Mouse (Mus musculus): Measurements from ENCODE around the gene Tmprss11e. TPM values are rescaled to one million over a fixed set of nuclear protein-coding genes. Genes with fewer than 3 reads are reported as not detected.

Tmprss11e gene
- polyA plus RNA-seq, 1 experiment: not detected

DNA sequence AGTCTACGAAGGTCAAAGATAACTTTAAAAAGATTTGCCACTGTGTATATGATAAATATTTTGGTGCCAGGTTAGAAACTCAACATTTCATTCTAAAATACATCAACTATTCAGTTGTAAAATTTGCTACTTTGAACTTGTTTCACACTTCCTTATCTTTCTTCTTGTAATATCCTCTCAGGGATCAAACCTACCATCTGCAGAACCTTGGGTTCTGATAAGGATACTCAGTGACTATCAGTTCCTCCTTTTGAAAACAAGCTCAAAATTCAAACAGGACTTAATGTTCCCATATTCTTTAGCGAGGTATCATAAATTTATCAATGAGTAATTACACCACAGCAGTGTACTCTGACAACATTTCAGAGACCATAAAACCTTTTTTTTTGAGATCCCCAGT, 30.6 kb downstream of the Tmprss11e start:
- TF ChIP-seq TCF3 (IDR thresholded peaks at IDR 0.05; ENCODE audit: insufficient read length, low read depth) (no peak), USF1 (IDR thresholded peaks at IDR 0.05; ENCODE audit: low read depth) (no peak), SRF (IDR thresholded peaks at IDR 0.05; ENCODE audit: control insufficient read depth, insufficient read length, low read depth) (no peak), POLR2A (IDR thresholded peaks at IDR 0.05; ENCODE audit: insufficient read length, low read depth) (no peak), MYOD1 (IDR thresholded peaks at IDR 0.05; ENCODE audit: control insufficient read depth in 1 of 3, insufficient read length in 2 of 3, low read depth in 2 of 3) (no peak), MYOG (IDR thresholded peaks at IDR 0.05; ENCODE audit: control insufficient read depth in 1 of 3, insufficient read depth in 1 of 3, insufficient read length in 2 of 3, low read depth in 2 of 3) (no peak), CEBPB (IDR thresholded peaks at IDR 0.05; ENCODE audit: insufficient read depth, poor library complexity, severe bottlenecking) (no peak), E2F4 (IDR thresholded peaks at IDR 0.05; ENCODE audit: insufficient read depth) (no peak), POLR2AphosphoS2 (IDR thresholded peaks at IDR 0.05; ENCODE audit: insufficient read length, low read depth) (no peak), TCF12 (IDR thresholded peaks at IDR 0.05; ENCODE audit: insufficient read depth, poor library complexity, severe bottlenecking) (no peak), REST (IDR thresholded peaks at IDR 0.05; ENCODE audit: insufficient read depth, insufficient read length) (no peak), MAX (IDR thresholded peaks at IDR 0.05; ENCODE audit: low read depth) (no peak)
- H3K79me2 ChIP-seq (ENCODE audit: control insufficient read depth, insufficient read depth): no peaks in the 10 kb centered on the region
- no peaks in the 10 kb centered on the region for H3K36me3 ChIP-seq (ENCODE audit: control insufficient read depth, insufficient read depth)
- H3K4me3 ChIP-seq: no peak overlapping the region
- H3K27me3 ChIP-seq (ENCODE audit: control insufficient read depth, insufficient read depth, insufficient read length): no peaks in the 10 kb centered on the region
- no peak overlapping the region for H3K4me2 ChIP-seq (ENCODE audit: low read depth)
- H3ac ChIP-seq (ENCODE audit: control insufficient read depth, insufficient read length): no peak overlapping the region

DNA sequence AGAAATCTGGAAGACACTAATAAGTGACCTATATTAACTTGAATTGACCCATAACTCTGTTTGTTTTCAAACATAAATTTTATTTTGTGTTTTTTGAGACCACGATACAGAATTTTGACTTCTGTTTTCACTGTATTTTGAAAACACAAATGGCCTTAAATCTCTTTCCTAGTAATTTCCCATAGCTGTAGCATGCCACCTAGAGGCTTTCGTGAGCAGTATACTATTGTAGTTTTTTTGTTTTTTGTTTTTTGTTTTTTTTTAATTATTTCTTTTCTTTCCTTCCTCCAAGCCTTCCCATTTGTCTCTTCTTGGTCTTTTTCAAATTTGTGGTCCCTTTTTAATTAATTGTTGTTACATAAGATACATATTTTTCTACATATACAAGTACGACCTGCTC, 40.7 kb downstream of the Tmprss11e start:
- no peak for TF ChIP-seq E2F4 (IDR thresholded peaks at IDR 0.05; ENCODE audit: insufficient read depth)
- no peak for TF ChIP-seq POLR2A (IDR thresholded peaks at IDR 0.05; ENCODE audit: insufficient read length, low read depth)
- TF ChIP-seq REST (IDR thresholded peaks at IDR 0.05; ENCODE audit: insufficient read depth, insufficient read length): no peak
- no peak for TF ChIP-seq SRF (IDR thresholded peaks at IDR 0.05; ENCODE audit: control insufficient read depth, insufficient read length, low read depth)
- TF ChIP-seq MYOG (IDR thresholded peaks at IDR 0.05; ENCODE audit: control insufficient read depth in 1 of 3, insufficient read depth in 1 of 3, insufficient read length in 2 of 3, low read depth in 2 of 3): no peak
- no peak for TF ChIP-seq POLR2AphosphoS2 (IDR thresholded peaks at IDR 0.05; ENCODE audit: insufficient read length, low read depth)
- TF ChIP-seq MAX (IDR thresholded peaks at IDR 0.05; ENCODE audit: low read depth): no peak
- no peak for TF ChIP-seq MYOD1 (IDR thresholded peaks at IDR 0.05; ENCODE audit: control insufficient read depth in 1 of 3, insufficient read length in 2 of 3, low read depth in 2 of 3)
- no peak for TF ChIP-seq USF1 (IDR thresholded peaks at IDR 0.05; ENCODE audit: low read depth)
- no peak for TF ChIP-seq TCF3 (IDR thresholded peaks at IDR 0.05; ENCODE audit: insufficient read length, low read depth)

GRCm38 (mm10) chr5:86684667-86685066, 60.9 kb downstream of the Tmprss11e start:
- no peak for TF ChIP-seq SRF (IDR thresholded peaks at IDR 0.05; ENCODE audit: control insufficient read depth, insufficient read length, low read depth)
- no peak for TF ChIP-seq USF1 (IDR thresholded peaks at IDR 0.05; ENCODE audit: low read depth)
- no peak for TF ChIP-seq REST (IDR thresholded peaks at IDR 0.05; ENCODE audit: insufficient read depth, insufficient read length)
- no peak for TF ChIP-seq MYOD1 (IDR thresholded peaks at IDR 0.05; ENCODE audit: control insufficient read depth in 1 of 3, insufficient read length in 2 of 3, low read depth in 2 of 3)
- TF ChIP-seq CEBPB (IDR thresholded peaks at IDR 0.05; ENCODE audit: insufficient read depth, poor library complexity, severe bottlenecking): no peak
- TF ChIP-seq TCF12 (IDR thresholded peaks at IDR 0.05; ENCODE audit: insufficient read depth, poor library complexity, severe bottlenecking): no peak
- TF ChIP-seq TCF3 (IDR thresholded peaks at IDR 0.05; ENCODE audit: insufficient read length, low read depth): no peak
- TF ChIP-seq POLR2A (IDR thresholded peaks at IDR 0.05; ENCODE audit: insufficient read length, low read depth): no peak
- no peak for TF ChIP-seq MYOG (IDR thresholded peaks at IDR 0.05; ENCODE audit: control insufficient read depth in 1 of 3, insufficient read depth in 1 of 3, insufficient read length in 2 of 3, low read depth in 2 of 3)
- TF ChIP-seq E2F4 (IDR thresholded peaks at IDR 0.05; ENCODE audit: insufficient read depth): no peak
- TF ChIP-seq MAX (IDR thresholded peaks at IDR 0.05; ENCODE audit: low read depth): no peak
- TF ChIP-seq POLR2AphosphoS2 (IDR thresholded peaks at IDR 0.05; ENCODE audit: insufficient read length, low read depth): no peak
- Histone ChIP-seq H3K36me3 (ENCODE audit: control insufficient read depth, insufficient read depth) (no peaks in the 10 kb centered on the region), H3K4me3 (no peak overlapping the region)

More for the DNA sequence above, 40.7 kb downstream of the Tmprss11e start:
- H3K4me2 ChIP-seq (ENCODE audit: low read depth): no peak overlapping the region
- no peaks in the 10 kb centered on the region for H3K27me3 ChIP-seq (ENCODE audit: control insufficient read depth, insufficient read depth, insufficient read length)
- H3K79me2 ChIP-seq (ENCODE audit: control insufficient read depth, insufficient read depth): no peaks in the 10 kb centered on the region
- no peak overlapping the region for H3ac ChIP-seq (ENCODE audit: control insufficient read depth, insufficient read length)
- H3K4me3 ChIP-seq: no peak overlapping the region
- H3K36me3 ChIP-seq (ENCODE audit: control insufficient read depth, insufficient read depth): no peaks in the 10 kb centered on the region

GRCm38 (mm10) chr5:86676262-86676661, 69.4 kb downstream of the Tmprss11e start, which contains the start of gene Tmprss11b:
Gene Tmprss11b, minus strand, starts transcription at chr5:86676362.
- no peaks in the 10 kb centered on the region for H3K27me3 ChIP-seq (ENCODE audit: control insufficient read depth, insufficient read depth, insufficient read length)
- TF ChIP-seq POLR2A (IDR thresholded peaks at IDR 0.05; ENCODE audit: insufficient read length, low read depth) (no peak), E2F4 (IDR thresholded peaks at IDR 0.05; ENCODE audit: insufficient read depth) (no peak), CEBPB (IDR thresholded peaks at IDR 0.05; ENCODE audit: insufficient read depth, poor library complexity, severe bottlenecking) (no peak), MYOD1 (IDR thresholded peaks at IDR 0.05; ENCODE audit: control insufficient read depth in 1 of 3, insufficient read length in 2 of 3, low read depth in 2 of 3) (no peak), TCF3 (IDR thresholded peaks at IDR 0.05; ENCODE audit: insufficient read length, low read depth) (no peak), MYOG (IDR thresholded peaks at IDR 0.05; ENCODE audit: control insufficient read depth in 1 of 3, insufficient read depth in 1 of 3, insufficient read length in 2 of 3, low read depth in 2 of 3) (no peak), SRF (IDR thresholded peaks at IDR 0.05; ENCODE audit: control insufficient read depth, insufficient read length, low read depth) (no peak), TCF12 (IDR thresholded peaks at IDR 0.05; ENCODE audit: insufficient read depth, poor library complexity, severe bottlenecking) (no peak), MAX (IDR thresholded peaks at IDR 0.05; ENCODE audit: low read depth) (no peak), REST (IDR thresholded peaks at IDR 0.05; ENCODE audit: insufficient read depth, insufficient read length) (no peak)

More at GRCm38 (mm10) chr5:86684667-86685066, 60.9 kb downstream of the Tmprss11e start:
- Histone ChIP-seq H3K27me3 (ENCODE audit: control insufficient read depth, insufficient read depth, insufficient read length) (no peaks in the 10 kb centered on the region), H3K4me2 (ENCODE audit: low read depth) (no peak overlapping the region), H3K79me2 (ENCODE audit: control insufficient read depth, insufficient read depth) (no peaks in the 10 kb centered on the region), H3ac (ENCODE audit: control insufficient read depth, insufficient read length) (no peak overlapping the region)

More at GRCm38 (mm10) chr5:86676262-86676661, 69.4 kb downstream of the Tmprss11e start, which contains the start of gene Tmprss11b:
- Histone ChIP-seq H3K79me2 (ENCODE audit: control insufficient read depth, insufficient read depth) (no peaks in the 10 kb centered on the region), H3ac (ENCODE audit: control insufficient read depth, insufficient read length) (no peak within 1 kb of the TSS), H3K4me2 (ENCODE audit: low read depth) (no peak within 1 kb of the TSS), H3K4me3 (no peak within 1 kb of the TSS), H3K36me3 (ENCODE audit: control insufficient read depth, insufficient read depth) (no peaks in the 10 kb centered on the region)

Other genes starting within 250 kb of the Tmprss11e start
- gene Tmprss11g, start 227.2 kb downstream of the Tmprss11e start, polyA plus RNA-seq (2012; fragmentation: generic; extraction: Trizol): not detected
- gene Tmprss11f, start 113.4 kb downstream of the Tmprss11e start, polyA plus RNA-seq (2012; fragmentation: generic; extraction: Trizol): 0.04 TPM
- gene Tmprss11b, start 69.5 kb downstream of the Tmprss11e start, polyA plus RNA-seq (2012; fragmentation: generic; extraction: Trizol): 0.02 TPM
- gene Ythdc1, start 58.4 kb upstream of the Tmprss11e start, polyA plus RNA-seq (2012; fragmentation: generic; extraction: Trizol): 15.0 TPM
- not detected for gene Ugt2b34, start 161.1 kb upstream of the Tmprss11e start, polyA plus RNA-seq (2012; fragmentation: generic; extraction: Trizol)
- gene Ugt2b1, start 180.7 kb upstream of the Tmprss11e start, polyA plus RNA-seq (2012; fragmentation: generic; extraction: Trizol): not detected

Measured in myocyte (in vitro differentiated cells).